Mouse (Mus musculus): ENCODE data around the gene Rec8.
A peak's percentile ranks its signal among the peaks of the same experiment; 100 is the strongest.

The Rec8 gene

GRCm38 (mm10) chr14:55641291-55641690, 23.5 kb downstream of the Rec8 start:
- no peak for DNase-seq (ENCODE audit: low spot score)

GRCm38 (mm10) chr14:55642679-55643059, 24.8 kb downstream of the Rec8 start:
- no peak for DNase-seq (ENCODE audit: low spot score)

- DNase-seq (ENCODE audit: low spot score) = peak; percentile 83
Observed at GRCm38 (mm10) chr14:55643060-55643907, 25.4 kb downstream of the Rec8 start, which contains the start of gene Tm9sf1. Gene Tm9sf1 (minus strand): TSS chr14:55643806.

GRCm38 (mm10) chr14:55644261-55644888, 26.5 kb downstream of the Rec8 start:
- no peak for DNase-seq (ENCODE audit: low spot score)

GRCm38 (mm10) chr14:55649884-55650283, 32.0 kb downstream of the Rec8 start, which contains the start of gene Tssk4:
Gene Tssk4 (plus strand): TSS chr14:55650184.
- DNase-seq (ENCODE audit: low spot score) = no peak

GRCm38 (mm10) chr14:55651528-55651927, 33.7 kb downstream of the Rec8 start:
- DNase-seq (ENCODE audit: low spot score) = no peak

GRCm38 (mm10) chr14:55656935-55657334, 39.1 kb downstream of the Rec8 start:
- DNase-seq (ENCODE audit: low spot score) = no peak

GRCm38 (mm10) chr14:55658011-55658410, 40.2 kb downstream of the Rec8 start:
- DNase-seq (ENCODE audit: low spot score) = no peak

- DNase-seq (ENCODE audit: low spot score) = peak; percentile 74
Observed at GRCm38 (mm10) chr14:55659960-55660573, 42.2 kb downstream of the Rec8 start, which contains the start of gene Mdp1. Gene Mdp1 (minus strand): TSS chr14:55660508.

GRCm38 (mm10) chr14:55660636-55661035, 42.8 kb downstream of the Rec8 start:
- no peak for DNase-seq (ENCODE audit: low spot score)

- DNase-seq (ENCODE audit: low spot score) = no peak
Observed at GRCm38 (mm10) chr14:55671486-55671832, 53.6 kb downstream of the Rec8 start.

- DNase-seq (ENCODE audit: low spot score) = peak; percentile 89
Observed at GRCm38 (mm10) chr14:55671833-55672740, 54.2 kb downstream of the Rec8 start, which contains the start of the genes Gmpr2 and Nedd8. Gene Gmpr2 (plus strand): TSS chr14:55671941. Gene Nedd8 (minus strand): TSS chr14:55672124.

GRCm38 (mm10) chr14:55672741-55673060, 54.9 kb downstream of the Rec8 start:
- DNase-seq (ENCODE audit: low spot score) = no peak

Data from urinary bladder, postnatal 14 days (tissue).